Mouse (Mus musculus) CD4-positive, CD25-positive, alpha-beta regulatory T cell, adult 4 months (primary cell): ENCODE measurements around the gene Ccm2. TPM values are rescaled to one million over a fixed set of nuclear protein-coding genes. Genes with fewer than 3 reads are reported as not detected.

ENCODE experiments used
- ATAC-seq: one replicate; pipeline ENCODE4 v1.8.0; 2017
- polyA plus RNA-seq, 2 experiments: library from polyadenylated mRNA; unstranded; fragments of 100-300 nt; shearing (Covaris generic); gene quantifications; one replicate each; pipeline ENCODE4 v1.2.1; 2017

The Ccm2 gene
- 100 to 1,000 TPM; 203 to 260 TPM for polyA plus RNA-seq

DNA sequence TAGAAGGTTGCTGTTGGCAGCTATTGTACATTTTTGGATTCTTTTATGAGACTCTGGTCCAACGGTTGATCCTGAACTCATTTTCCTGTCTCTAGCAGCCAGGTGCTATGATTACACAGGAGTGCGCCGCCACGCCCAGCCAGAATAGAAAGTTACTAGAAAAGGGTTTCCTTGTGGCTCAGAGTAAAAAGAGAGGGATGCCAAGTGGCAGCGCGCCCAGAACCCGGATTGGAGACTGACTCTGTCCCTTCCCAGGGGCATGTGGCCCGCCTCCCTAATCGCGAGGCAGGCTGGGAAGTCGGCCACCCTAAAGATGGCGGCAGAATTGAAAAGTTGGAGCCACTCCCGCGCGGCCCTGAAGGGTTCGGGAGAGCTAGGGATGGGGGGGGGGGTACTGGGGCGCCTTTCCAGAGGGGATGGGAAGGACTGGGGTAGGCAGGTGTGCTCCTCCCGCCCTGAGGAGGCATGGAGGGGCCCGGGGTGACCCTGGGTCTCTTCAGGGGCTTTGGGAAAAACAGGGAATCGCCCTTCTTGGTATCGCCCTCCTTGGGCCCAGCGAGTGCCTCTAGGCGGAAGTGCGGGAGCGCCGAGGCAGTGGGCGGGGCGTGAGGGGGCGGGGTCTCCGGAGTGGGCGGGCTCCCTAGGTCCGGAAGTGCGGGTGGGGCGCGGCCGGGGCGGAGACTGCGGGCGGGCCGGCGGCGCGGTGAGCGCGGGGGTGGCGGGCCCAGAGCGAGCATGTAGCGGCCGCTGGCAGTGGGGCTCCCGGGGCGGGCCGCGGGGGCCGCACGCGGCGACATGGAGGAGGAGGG lies at the start of gene Ccm2:
Gene Ccm2 (plus strand): TSS at position 683 of the 809 bp plus-strand sequence.
- peak; percentile 77 for ATAC-seq

GRCm38 (mm10) chr11:6497311-6497948 lies 49.3 kb upstream of the Ccm2 start:
- ATAC-seq: peak; percentile 93

GRCm38 (mm10) chr11:6502506-6502905 lies 44.2 kb upstream of the Ccm2 start:
- no peak for ATAC-seq

- ATAC-seq: no peak
Measured at GRCm38 (mm10) chr11:6504226-6504625, 42.5 kb upstream of the Ccm2 start.

DNA sequence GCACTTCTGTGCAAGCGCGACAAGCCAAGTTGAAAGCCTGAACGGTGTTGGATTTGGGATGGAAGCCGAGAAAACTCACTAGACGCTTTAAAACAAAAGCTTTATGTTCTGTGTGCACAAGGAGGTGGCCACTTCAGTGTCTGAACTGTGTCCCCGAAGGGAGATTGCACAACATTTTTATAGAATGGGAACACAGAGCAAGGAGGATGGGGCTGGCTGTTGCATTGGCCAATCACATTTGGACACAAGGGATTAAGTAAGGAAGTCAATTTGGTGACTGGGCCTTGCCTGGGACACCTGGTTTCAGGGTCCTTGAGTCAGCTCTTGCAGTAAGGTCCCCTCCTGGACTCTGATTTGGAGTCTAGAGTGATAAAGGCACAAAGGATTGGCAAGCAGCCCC lies 42.0 kb upstream of the Ccm2 start:
- ATAC-seq: no peak

DNA sequence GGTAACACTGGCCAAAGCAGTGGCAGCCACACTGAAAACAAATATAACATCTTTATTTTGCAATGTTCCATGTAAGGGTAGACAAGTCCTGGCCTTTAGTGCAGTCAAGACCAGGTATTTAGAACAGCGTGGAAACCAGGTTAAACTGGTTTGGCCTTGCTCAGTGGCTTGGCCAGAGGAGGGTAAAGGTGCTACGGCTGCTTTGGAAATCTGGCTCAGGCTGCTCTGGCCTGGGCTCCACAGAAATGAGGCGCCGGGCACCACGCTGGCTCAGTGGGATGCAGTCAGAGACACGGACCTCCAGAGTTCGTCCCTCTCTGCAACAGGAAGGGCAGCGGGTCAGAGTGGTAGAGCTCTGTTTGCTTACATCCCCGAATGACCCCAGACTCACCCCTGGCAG lies 40.2 kb upstream of the Ccm2 start:
- no peak for ATAC-seq

- no peak for ATAC-seq
Measured at GRCm38 (mm10) chr11:6508269-6508876, 38.3 kb upstream of the Ccm2 start.

GRCm38 (mm10) chr11:6514837-6515236 lies 31.9 kb upstream of the Ccm2 start:
- ATAC-seq: no peak

GRCm38 (mm10) chr11:6519491-6520033 lies 27.1 kb upstream of the Ccm2 start:
- ATAC-seq: peak; percentile 56

DNA sequence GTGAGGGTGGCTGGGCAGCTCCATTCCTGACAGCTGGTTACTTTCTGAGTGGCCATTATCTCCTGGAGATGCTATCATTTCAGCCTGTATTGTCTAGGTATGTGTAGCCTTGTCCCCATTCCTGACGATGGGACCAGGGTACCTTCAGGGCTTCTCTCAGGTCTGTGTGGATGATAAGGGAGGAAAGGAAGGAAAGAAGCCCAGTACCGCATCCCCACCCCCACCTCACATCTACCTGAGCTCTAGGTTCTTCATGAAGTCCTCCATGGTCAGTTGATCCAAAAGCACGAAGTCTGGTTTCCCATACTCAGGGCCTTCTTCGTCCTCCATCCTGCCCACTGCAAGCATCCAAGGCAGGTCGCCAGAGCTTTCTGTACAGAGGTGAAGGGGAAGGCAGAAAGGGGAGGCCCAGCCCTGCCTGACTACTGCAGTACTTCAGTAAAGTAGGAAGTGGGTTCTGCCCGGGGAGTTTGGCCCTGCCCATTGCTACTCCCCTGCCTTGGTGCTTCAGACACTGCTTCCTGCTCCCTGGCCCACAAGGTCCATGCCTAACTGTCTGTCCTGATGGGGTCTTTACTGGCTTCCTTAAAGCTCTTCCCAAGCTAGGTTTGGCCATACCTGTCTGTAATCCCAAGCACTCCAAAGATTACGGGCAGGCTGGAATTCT lies 26.0 kb upstream of the Ccm2 start, which contains the start of gene Myo1g:
Gene Myo1g (minus strand): TSS at position 459 of the 667 bp plus-strand sequence.
- ATAC-seq: peak; percentile 86

GRCm38 (mm10) chr11:6522782-6523525 lies 23.7 kb upstream of the Ccm2 start:
- ATAC-seq: peak; percentile 39

GRCm38 (mm10) chr11:6523662-6524088 lies 23.0 kb upstream of the Ccm2 start:
- ATAC-seq: no peak

GRCm38 (mm10) chr11:6524165-6524879 lies 22.4 kb upstream of the Ccm2 start:
- ATAC-seq: no peak

DNA sequence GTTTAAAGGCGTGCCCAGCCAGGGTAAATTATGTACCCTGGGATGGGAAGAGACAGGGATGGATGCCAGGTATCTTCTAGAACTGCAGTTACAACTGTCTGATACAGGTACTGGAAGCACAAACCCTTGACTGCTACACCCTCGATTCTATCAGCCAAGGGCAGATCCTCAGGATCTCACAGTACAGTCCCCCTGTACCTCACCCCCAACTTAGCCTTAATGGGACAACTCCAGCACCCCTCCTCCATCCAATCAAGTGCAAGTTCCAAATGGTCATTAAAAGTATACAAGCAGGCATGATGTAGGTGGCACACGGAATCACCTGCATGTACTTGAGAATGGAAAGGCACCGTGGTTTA lies 21.8 kb upstream of the Ccm2 start:
- ATAC-seq: no peak

GRCm38 (mm10) chr11:6525241-6525640 lies 21.4 kb upstream of the Ccm2 start:
- ATAC-seq: no peak

GRCm38 (mm10) chr11:6526526-6527255 lies 20.0 kb upstream of the Ccm2 start:
- ATAC-seq: peak; percentile 5

DNA sequence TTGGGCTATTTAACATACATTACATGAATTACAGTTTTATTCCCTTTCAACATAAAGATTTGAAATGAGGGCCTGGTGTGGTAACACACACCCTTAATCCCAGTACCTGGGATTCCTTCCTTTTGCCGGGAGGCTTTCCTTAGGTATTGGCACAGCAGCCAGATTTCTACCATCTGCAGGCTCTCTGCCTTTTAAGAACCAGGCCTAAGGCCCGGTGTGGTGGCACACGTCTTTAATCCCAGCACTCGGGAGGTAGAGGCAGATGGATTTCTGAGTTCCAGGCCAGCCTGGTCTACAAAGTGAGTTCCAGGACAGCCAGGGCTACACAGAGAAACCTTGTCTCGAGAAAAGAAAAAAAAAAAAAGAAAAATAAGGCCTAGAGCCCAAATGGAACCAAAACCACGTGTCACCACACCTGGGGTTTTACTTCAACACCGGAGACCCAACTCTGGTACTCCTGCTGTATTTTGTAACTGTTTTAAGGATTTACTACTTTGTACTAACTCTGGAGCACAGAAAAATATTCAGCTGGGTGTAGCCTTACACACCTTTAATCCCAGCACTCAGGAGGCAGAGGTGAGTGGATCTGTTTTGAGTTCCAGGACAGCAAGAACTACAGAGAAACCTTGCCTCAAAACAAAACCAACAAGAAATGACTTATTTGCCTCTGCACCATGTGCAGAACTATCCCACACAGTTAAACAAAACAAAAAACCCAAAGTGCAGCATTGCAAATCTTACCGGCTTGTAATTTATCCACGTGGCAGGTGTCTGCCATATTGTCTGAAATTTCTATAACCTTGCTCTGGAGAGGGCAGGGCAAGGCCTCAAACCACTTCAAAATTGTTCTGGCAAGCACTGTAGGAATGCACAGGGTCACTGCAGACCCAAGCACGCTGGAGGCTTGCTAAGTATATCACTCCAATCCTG lies 19.2 kb upstream of the Ccm2 start:
- no peak for ATAC-seq

- peak; percentile 96 for ATAC-seq
Measured at GRCm38 (mm10) chr11:6528186-6529006, 18.3 kb upstream of the Ccm2 start.
